Mouse (Mus musculus): ENCODE results near the gene Chd2. TPM values are rescaled to one million over a fixed set of nuclear protein-coding genes. Genes with fewer than 3 reads are reported as not detected.

The Chd2 gene
- total and polyA plus RNA-seq, 2 experiments from 2014 or later: 34.4 to 43.8 TPM

GRCm38 (mm10) chr7:73378034-73378433 lies 163.6 kb downstream of the Chd2 start:
- 25% methylated on average over 6 of the region's 6 CpGs for WGBS
- TF ChIP-seq CTCF (IDR thresholded peaks at IDR 0.05): no peak
- Histone ChIP-seq H3K9me3 (ENCODE audit: low read length) (no peaks in the 10 kb centered on the region), H3K36me3 (ENCODE audit: insufficient read depth, low read length) (no peaks in the 10 kb centered on the region), H3K27me3 (ENCODE audit: insufficient read depth, low read length) (no peaks in the 10 kb centered on the region), H3K27ac (ENCODE audit: low read depth, low read length) (peak overlapping the region; percentile 93), H3K4me3 (ENCODE audit: low read depth, low read length) (peak overlapping the region; percentile 71), H3K9ac (replicated peaks; ENCODE audit: low read length, poor library complexity, severe bottlenecking) (peak overlapping the region; percentile 74), H3K4me1 (ENCODE audit: insufficient read depth, low read length) (peaks cover 3% of the 10 kb centered on the region; the same call in 1 of the 2 replicates), H3K4me2 (ENCODE audit: low read depth, low read length, poor library complexity, severe bottlenecking) (peak overlapping the region; percentile 95)
- ATAC-seq (ENCODE audit: low FRiP score) (no peak), DNase-seq (ENCODE audit: low spot score) (no peak)

- H3K4me3 ChIP-seq (ENCODE audit: low read depth, low read length): peak overlapping the region; percentile 71
- peak overlapping the region; percentile 93 for H3K27ac ChIP-seq (ENCODE audit: low read depth, low read length)
- ATAC-seq (ENCODE audit: low FRiP score): no peak
- DNase-seq (ENCODE audit: low spot score): peak; percentile 51
- 7% methylated on average over 12 of the region's 12 CpGs for WGBS
- H3K9me3 ChIP-seq (ENCODE audit: low read length): no peaks in the 10 kb centered on the region
- H3K4me1 ChIP-seq (ENCODE audit: insufficient read depth, low read length): peaks cover 10% of the 10 kb centered on the region; the same call in 1 of the 2 replicates
- TF ChIP-seq CTCF (IDR thresholded peaks at IDR 0.05): no peak
- H3K4me2 ChIP-seq (ENCODE audit: low read depth, low read length, poor library complexity, severe bottlenecking): peak overlapping the region; percentile 95
- H3K9ac ChIP-seq (replicated peaks; ENCODE audit: low read length, poor library complexity, severe bottlenecking): peak overlapping the region; percentile 74
- no peaks in the 10 kb centered on the region for H3K27me3 ChIP-seq (ENCODE audit: insufficient read depth, low read length)
- no peaks in the 10 kb centered on the region for H3K36me3 ChIP-seq (ENCODE audit: insufficient read depth, low read length)
Observed at GRCm38 (mm10) chr7:73377307-73377706, 164.3 kb downstream of the Chd2 start.

Other genes starting within 250 kb of the Chd2 start
- gene Rgma, start 166.3 kb downstream of the Chd2 start, total RNA-seq (2014; rRNA removed): 129 and 160 TPM in 2 replicates
- 42.7 and 42.9 TPM in 2 replicates for gene Rgma, start 166.3 kb downstream of the Chd2 start, polyA plus RNA-seq (2015; fragmentation: Nextera tagmentation; extraction: Ambion mirVana)
- gene Fam174b, start 198.5 kb upstream of the Chd2 start, total RNA-seq (2014; rRNA removed): 27.7 and 36.2 TPM in 2 replicates
- gene Fam174b, start 198.5 kb upstream of the Chd2 start, polyA plus RNA-seq (2015; fragmentation: Nextera tagmentation; extraction: Ambion mirVana): 27.2 and 28.9 TPM in 2 replicates